Mouse (Mus musculus) erythroblast, embryonic 14.5 days (primary cell): ENCODE measurements around the gene Hist1h1c. TPM values are rescaled to one million over a fixed set of nuclear protein-coding genes. Genes with fewer than 3 reads are reported as not detected.

ENCODE experiments used
- H3K27me3 ChIP-seq: 2 replicates; pipeline ENCODE4 v1.6.1; 2012; ENCODE audit warnings: inconsistent platforms; ENCODE audit not compliant: control insufficient read depth
- H3K36me3 ChIP-seq: 2 replicates; pipeline ENCODE4 v1.6.1; 2012; ENCODE audit warnings: mild to moderate bottlenecking, inconsistent platforms; ENCODE audit not compliant: control insufficient read depth
- H3K4me1 ChIP-seq: 2 replicates; pipeline ENCODE4 v1.6.1; 2012; ENCODE audit warnings: inconsistent platforms; ENCODE audit not compliant: control insufficient read depth
- H3K4me3 ChIP-seq: replicated peaks from 2 replicates; pipeline ENCODE3; 2012; ENCODE audit warnings: moderate library complexity, mild to moderate bottlenecking, inconsistent platforms
- H3K9me3 ChIP-seq: 2 replicates; pipeline ENCODE4 v1.6.1; 2012; ENCODE audit warnings: low read length, inconsistent platforms, mixed read lengths; ENCODE audit not compliant: control insufficient read depth
- GATA1 ChIP-seq: IDR thresholded peaks from 2 replicates; pipeline ENCODE4 v1.6.1; 2012; ENCODE audit warnings: low read length, inconsistent platforms, mixed read lengths
- TAL1 ChIP-seq: IDR thresholded peaks from 3 replicates; pipeline ENCODE4 v1.6.1; 2012; ENCODE audit warnings: low read length, inconsistent platforms, mixed read lengths
- polyA plus RNA-seq: library from polyadenylated mRNA; stranded (reverse); fragments of >175 nt; gene quantifications from 2 replicates; pipeline ENCODE4 v1.2.3, GENCODE M21; 2012

Gene Hist1h1c
- polyA plus RNA-seq, 1 experiment = 94.3 TPM

GRCm38 (mm10) chr13:23729706-23730105 lies 8.9 kb upstream of the Hist1h1c start:
- Histone ChIP-seq H3K27me3 (no peaks in the 10 kb centered on the region), H3K4me3 (no peak overlapping the region), H3K36me3 (no peaks in the 10 kb centered on the region), H3K4me1 (peaks cover 4% of the 10 kb centered on the region; the same call in 1 of the 2 replicates), H3K9me3 (no peaks in the 10 kb centered on the region)
- no peak for TF ChIP-seq GATA1

DNA sequence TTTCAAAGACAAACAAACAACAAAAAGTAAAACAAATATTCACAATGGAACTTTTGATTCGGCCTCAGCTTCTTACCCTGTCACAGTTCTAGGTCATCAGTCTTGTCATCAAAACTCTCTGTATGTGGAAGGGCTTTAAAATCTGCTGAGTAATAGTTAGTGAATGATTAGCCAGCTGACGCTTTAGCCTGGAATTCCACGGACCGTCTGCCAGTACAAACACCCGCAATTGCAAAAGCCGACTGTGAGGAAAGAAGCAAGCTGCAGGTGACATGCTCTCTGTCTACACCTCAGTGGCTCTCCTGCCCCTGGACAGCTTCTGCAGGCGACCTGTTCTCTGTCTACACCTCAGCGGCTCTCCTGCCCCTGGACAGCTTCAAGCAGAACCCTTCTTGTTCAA lies 8.1 kb upstream of the Hist1h1c start:
- TF ChIP-seq TAL1 = no peak
- TF ChIP-seq GATA1 = no peak
- Histone ChIP-seq H3K9me3 (no peaks in the 10 kb centered on the region), H3K4me1 (peaks cover 3% of the 10 kb centered on the region; the same call in 1 of the 2 replicates), H3K27me3 (no peaks in the 10 kb centered on the region), H3K4me3 (no peak overlapping the region), H3K36me3 (no peaks in the 10 kb centered on the region)

GRCm38 (mm10) chr13:23732156-23732804 lies 6.3 kb upstream of the Hist1h1c start:
- TF ChIP-seq TAL1 (no peak), GATA1 (no peak)
- Histone ChIP-seq H3K4me1 (peaks cover 7% of the 10 kb centered on the region), H3K36me3 (no peaks in the 10 kb centered on the region), H3K27me3 (no peaks in the 10 kb centered on the region), H3K4me3 (no peak overlapping the region), H3K9me3 (no peaks in the 10 kb centered on the region)

DNA sequence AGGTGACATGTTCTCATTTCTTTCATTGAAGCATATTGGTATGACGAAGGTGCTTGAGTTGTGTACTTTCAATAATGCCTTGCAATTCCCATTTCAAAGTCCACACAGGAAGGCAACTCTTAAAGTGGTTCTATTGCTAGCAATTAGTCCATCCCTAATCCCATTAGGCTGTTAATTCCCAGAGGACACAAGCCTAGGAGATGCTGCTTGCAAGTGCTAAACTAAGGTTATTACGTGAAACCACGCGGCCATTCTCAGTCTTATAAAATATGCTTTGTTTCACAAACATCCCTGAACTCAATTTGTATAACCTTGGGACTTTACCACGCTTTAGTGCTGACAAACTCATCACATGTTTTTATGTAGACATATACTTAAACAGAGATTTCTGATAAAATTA lies 1.5 kb upstream of the Hist1h1c start:
- TF ChIP-seq TAL1 (no peak), GATA1 (no peak)
- no peaks in the 10 kb centered on the region for H3K9me3 ChIP-seq

GRCm38 (mm10) chr13:23738041-23738440 lies 567 bp upstream of the Hist1h1c start:
- Histone ChIP-seq H3K4me3 (peak overlapping the region; percentile 71), H3K27me3 (no peaks in the 10 kb centered on the region), H3K36me3 (peaks cover 1% of the 10 kb centered on the region), H3K4me1 (peaks cover 38% of the 10 kb centered on the region), H3K9me3 (no peaks in the 10 kb centered on the region)
- TF ChIP-seq GATA1 (no peak), TAL1 (no peak)

More for the DNA sequence above, 1.5 kb upstream of the Hist1h1c start:
- H3K27me3 ChIP-seq = no peaks in the 10 kb centered on the region
- no peaks in the 10 kb centered on the region; the same call in 1 of the 2 replicates for H3K36me3 ChIP-seq
- H3K4me3 ChIP-seq = no peak overlapping the region
- H3K4me1 ChIP-seq = peaks cover 31% of the 10 kb centered on the region

- peaks cover 45% of the 10 kb centered on the region for H3K4me1 ChIP-seq
- no peaks in the 10 kb centered on the region for H3K27me3 ChIP-seq
- no peaks in the 10 kb centered on the region for H3K9me3 ChIP-seq
- no peak for TF ChIP-seq TAL1
- TF ChIP-seq GATA1 = no peak
- peak overlapping the region; percentile 71 for H3K4me3 ChIP-seq
- peaks cover 5% of the 10 kb centered on the region for H3K36me3 ChIP-seq
These were observed 687 bp downstream of the Hist1h1c start for GRCm38 (mm10) chr13:23739069-23739921.

GRCm38 (mm10) chr13:23739922-23740252 lies 1.3 kb downstream of the Hist1h1c start:
- Histone ChIP-seq H3K4me3 (peak overlapping the region; percentile 71), H3K4me1 (peaks cover 45% of the 10 kb centered on the region), H3K36me3 (peaks cover 5% of the 10 kb centered on the region), H3K9me3 (no peaks in the 10 kb centered on the region), H3K27me3 (no peaks in the 10 kb centered on the region)
- no peak for TF ChIP-seq GATA1
- no peak for TF ChIP-seq TAL1

GRCm38 (mm10) chr13:23740256-23740840 lies 1.7 kb downstream of the Hist1h1c start:
- H3K4me3 ChIP-seq = peak overlapping the region; percentile 71
- H3K36me3 ChIP-seq = peaks cover 5% of the 10 kb centered on the region
- TF ChIP-seq TAL1 (no peak), GATA1 (no peak)
- no peaks in the 10 kb centered on the region for H3K27me3 ChIP-seq
- peaks cover 45% of the 10 kb centered on the region for H3K4me1 ChIP-seq
- H3K9me3 ChIP-seq = no peaks in the 10 kb centered on the region

GRCm38 (mm10) chr13:23740910-23741309 lies 2.3 kb downstream of the Hist1h1c start:
- Histone ChIP-seq H3K9me3 (no peaks in the 10 kb centered on the region), H3K36me3 (peaks cover 5% of the 10 kb centered on the region), H3K4me1 (peaks cover 47% of the 10 kb centered on the region), H3K4me3 (peak overlapping the region; percentile 71), H3K27me3 (no peaks in the 10 kb centered on the region)
- TF ChIP-seq TAL1 (no peak), GATA1 (no peak)
